14 mouse cellular contexts compared by ENCODE assay signal in the genomic region with DNA sequence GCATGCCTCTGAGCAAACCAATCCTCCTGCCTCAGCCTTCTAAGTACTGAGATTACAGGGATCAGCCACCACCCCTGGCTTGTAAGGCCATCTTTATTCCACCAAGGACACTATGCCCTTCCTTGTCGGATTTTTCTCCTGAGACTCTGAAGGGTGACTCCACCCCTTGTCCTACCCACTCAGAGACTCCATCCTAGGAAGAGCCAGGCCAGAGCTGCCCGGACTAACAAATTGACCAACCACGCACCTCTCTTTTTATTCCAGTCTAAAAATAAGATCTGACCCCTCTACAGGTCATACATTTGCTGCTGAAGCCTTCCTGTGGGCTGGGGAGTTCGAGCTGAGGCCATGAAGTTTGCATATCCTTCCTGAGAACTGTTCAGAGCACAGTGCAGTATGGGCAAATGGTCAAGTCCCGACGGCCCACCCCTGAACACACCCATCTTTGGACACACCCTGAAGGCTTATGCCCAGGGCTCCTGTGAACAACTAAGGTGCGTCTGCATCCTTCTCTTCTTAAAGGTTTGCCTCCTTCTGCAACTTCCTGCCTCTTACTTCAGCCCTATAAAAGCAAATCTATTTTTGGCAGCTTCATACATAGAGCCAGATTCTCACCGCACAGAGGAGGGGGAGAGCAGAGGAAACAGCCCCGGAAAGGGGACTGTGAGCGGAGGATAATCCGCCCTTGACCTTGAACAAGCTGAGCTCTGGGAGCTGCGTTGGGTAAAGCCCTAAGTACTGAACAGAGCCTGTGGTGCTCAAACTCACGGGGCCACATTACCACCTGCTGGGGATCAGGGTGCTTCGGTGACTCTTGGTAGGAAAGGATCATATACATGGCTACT. TPM values are rescaled to one million over a fixed set of nuclear protein-coding genes. Genes with fewer than 3 reads are reported as not detected.
DNase-seq lines count a peak whose midpoint lies in the region; ATAC-seq and TF ChIP-seq lines count a peak whose summit lies in the region.
"Had no signal": no experiment of that assay in that cellular context is flagged by ENCODE, and none has a peak within 500 bp of the region (broad histone marks: within the 10 kb centered on the region; RNA-seq: fewer than 3 reads in every experiment).

No protein-coding gene starts in this region.

- TF ChIP-seq POLR2A in spleen, adult 2 months (IDR thresholded peaks at IDR 0.05; ENCODE audit: low read depth, low read length): no peak

- 22% methylated on average over 14 of the region's 14 CpGs for WGBS in spleen, adult 2 months
- WGBS in heart, embryonic 14.5 days: 33% methylated on average over 14 of the region's 14 CpGs

- DNase-seq in adrenal gland, adult 2 months: peak; percentile 41
- no peak for DNase-seq in adrenal gland, postnatal 4 days (ENCODE audit: low spot score in 2 of 2)
- DNase-seq in spleen, adult 2 months (ENCODE audit: low read depth in 1 of 2, low spot score in 2 of 2): peak in 1 of 2 experiments; percentile 26
- DNase-seq in spleen, adult 12 weeks (ENCODE audit: low spot score): no peak
- DNase-seq in retina, postnatal 7 days (ENCODE audit: low read depth, low spot score): peak; percentile 41
- DNase-seq in embryo, embryonic 10 days (ENCODE audit: low spot score): no peak
- DNase-seq in cerebellum, postnatal 25 days: no peak
- DNase-seq: lung, postnatal 14 days had no signal

- H3K9ac ChIP-seq in heart, embryonic 14.5 days (ENCODE audit: low read length): no peak overlapping the region

- TF ChIP-seq CTCF in spleen, adult 2 months (IDR thresholded peaks at IDR 0.05; ENCODE audit: extremely low read depth, insufficient read depth, insufficient read length, insufficient replicate concordance): no peak

- H3K27ac ChIP-seq in spleen, adult 2 months (ENCODE audit: insufficient read depth, low read length): peak overlapping the region; percentile 21
- H3K27ac ChIP-seq in heart, embryonic 14.5 days (replicated peaks in 1 of 2; ENCODE audit: control insufficient read depth in 1 of 2, insufficient read depth in 1 of 2, low read depth in 2 of 2, low read length in 2 of 2): peak overlapping the region; percentile 87 to 89

- no peaks in the 10 kb centered on the region for H3K9me3 ChIP-seq in heart, embryonic 14.5 days (ENCODE audit: control insufficient read depth, low read length)

- 0 out of 2 replicates have a peak, but pooled peaks have one; percentile 17 for ATAC-seq in heart, embryonic 14.5 days (ENCODE audit: insufficient number of reproducible peaks, insufficient read depth, low FRiP score, low read depth)
- ATAC-seq: hindbrain, embryonic 16.5 days; Patski had no signal

- no peak overlapping the region for H3K4me3 ChIP-seq in spleen, adult 2 months (ENCODE audit: extremely low read depth, insufficient read depth, insufficient read length)
- no peak overlapping the region for H3K4me3 ChIP-seq in heart, embryonic 14.5 days (ENCODE audit: control insufficient read depth in 1 of 2, insufficient read depth in 1 of 2, low read depth in 1 of 2, low read length in 2 of 2)

- no peaks in the 10 kb centered on the region for H3K36me3 ChIP-seq in spleen, adult 2 months (ENCODE audit: control insufficient read depth, insufficient read depth, low read length)
- H3K36me3 ChIP-seq in heart, embryonic 14.5 days (ENCODE audit: control insufficient read depth, insufficient read depth, low read length): 0 out of 2 replicates have a peak, but pooled peaks cover 3% of the 10 kb centered on the region

- no peaks in the 10 kb centered on the region for H3K27me3 ChIP-seq in spleen, adult 2 months (ENCODE audit: control insufficient read depth, insufficient read depth, low read length)
- no peaks in the 10 kb centered on the region for H3K27me3 ChIP-seq in heart, embryonic 14.5 days (ENCODE audit: control insufficient read depth, insufficient read depth, low read length)

- peaks cover 31% of the 10 kb centered on the region; the same call in 1 of the 2 replicates for H3K4me1 ChIP-seq in spleen, adult 2 months (ENCODE audit: control insufficient read depth, insufficient read depth, insufficient read length)
- H3K4me1 ChIP-seq in heart, embryonic 14.5 days (ENCODE audit: control insufficient read depth in 2 of 2, insufficient read depth in 2 of 2, low read length in 2 of 2): peaks cover 40 to 50% of the 10 kb centered on the region in 2 experiments

- H3K4me2 ChIP-seq in heart, embryonic 14.5 days (ENCODE audit: low read length): peak overlapping the region; percentile 19; the same call in 1 of the 2 replicates

RNA-seq across cellular contexts. Expression of a gene that starts 24.5 kb away (rescaled TPM):
- under 1 TPM in 1 of 2 experiments, not detected in 1; 0.31 TPM for total RNA-seq in adrenal gland, adult 2 months (2021)
- not detected in 2 replicates for polyA plus RNA-seq in adrenal gland, adult 2 months (2012; rRNA removed)
- under 1 TPM in 1 of 2 experiments, not detected in 1; 0.42 TPM for total RNA-seq in adrenal gland, postnatal 4 days (2021)
- 0.09 TPM in 1 of 2 replicates, not detected in the other for polyA plus RNA-seq in spleen, adult 2 months (2012; rRNA removed)
- not detected in 2 replicates for polyA plus RNA-seq in heart, embryonic 14.5 days (2014; fragmentation: Nextera tagmentation; extraction: Ambion mirVana)
- total RNA-seq: gastrocnemius, adult 18-20 months; monocyte, adult 5-6 weeks had no signal
- polyA plus RNA-seq: hindbrain, embryonic 16.5 days; limb, embryonic 14.5 days; Patski had no signal

RNA-seq across cellular contexts. Expression of a gene that starts 59.3 kb away (rescaled TPM):
- total RNA-seq in adrenal gland, adult 2 months (2021): not detected
- polyA plus RNA-seq in adrenal gland, adult 2 months (2012; rRNA removed): not detected in 2 replicates
- 10 to 100 TPM in 1 of 2 experiments, not detected in 1; 67.8 TPM for total RNA-seq in adrenal gland, postnatal 4 days (2021)
- 57.0 and 62.1 TPM in 2 replicates for polyA plus RNA-seq in spleen, adult 2 months (2012; rRNA removed)
- polyA plus RNA-seq in heart, embryonic 14.5 days (2014; fragmentation: Nextera tagmentation; extraction: Ambion mirVana): 0.12 TPM in 1 of 2 replicates, not detected in the other
- total RNA-seq: gastrocnemius, adult 18-20 months; monocyte, adult 5-6 weeks had no signal
- polyA plus RNA-seq: Patski had no signal

Comparison
In these comparisons a context has a peak if more than half of its experiments do, and no peak if none do; other contexts are left out.
1. DNase-seq: peak in adrenal gland, adult 2 months (single experiment) and retina, postnatal 7 days (single experiment); none in adrenal gland, postnatal 4 days (0 of 2), spleen, adult 12 weeks (single experiment), embryo, embryonic 10 days (single experiment) and cerebellum, postnatal 25 days (0 of 2).
2. RNA of a gene that starts 59.3 kb away (polyA plus RNA-seq): 57.0 to 62.1 TPM in spleen, adult 2 months; not detected in adrenal gland, adult 2 months and 0.12 TPM in heart, embryonic 14.5 days; every median in the first group is over 10 times any median in the second.